Mouse (Mus musculus) layer of hippocampus, adult 18-20 months (tissue): Measurements from ENCODE around the gene Arhgef25. TPM values are rescaled to one million over a fixed set of nuclear protein-coding genes. Genes with fewer than 3 reads are reported as not detected.
A peak's percentile ranks its signal among the peaks of the same experiment; 100 is the strongest.

Experiments used
- DNase-seq, 2 experiments: peaks; one replicate each; pipeline ENCODE4 v3.0.0; 2022; ENCODE audit warnings: low spot score in 2 of 2
- long read RNA-seq: library from polyadenylated mRNA; stranded (forward); transcript quantifications from one replicate; pipeline ENCODE4 v2.0.0, GENCODE M21; 2021
- total RNA-seq, 2 experiments: library from RNA; stranded (reverse); gene quantifications; 2 replicates each; pipeline ENCODE4 v1.2.3; 2021

Arhgef25 gene
- total RNA-seq: 100 to 1,000 TPM; 338 to 373 TPM
- long read RNA-seq, transcript Arhgef25-205 (15 exons, 2,475 nt): major isoform, 33 of 67 reads
- long read RNA-seq, partial matches to known transcripts: 17 of 67 reads
- long read RNA-seq, other reads (novel, unspliced or antisense): 16 of 67 reads

GRCm38 (mm10) chr10:127189651-127190381, at the start of gene Arhgef25:
TSS of gene Arhgef25 (minus strand) at chr10:127190083.
- peak in 1 of 2 experiments; percentile 31 for DNase-seq

- DNase-seq: no peak
Observed at GRCm38 (mm10) chr10:127238241-127238824, 48.5 kb upstream of the Arhgef25 start.

- DNase-seq: no peak
Observed at GRCm38 (mm10) chr10:127236541-127236940, 46.7 kb upstream of the Arhgef25 start.

GRCm38 (mm10) chr10:127233141-127233540, 43.3 kb upstream of the Arhgef25 start:
- DNase-seq: no peak

DNA sequence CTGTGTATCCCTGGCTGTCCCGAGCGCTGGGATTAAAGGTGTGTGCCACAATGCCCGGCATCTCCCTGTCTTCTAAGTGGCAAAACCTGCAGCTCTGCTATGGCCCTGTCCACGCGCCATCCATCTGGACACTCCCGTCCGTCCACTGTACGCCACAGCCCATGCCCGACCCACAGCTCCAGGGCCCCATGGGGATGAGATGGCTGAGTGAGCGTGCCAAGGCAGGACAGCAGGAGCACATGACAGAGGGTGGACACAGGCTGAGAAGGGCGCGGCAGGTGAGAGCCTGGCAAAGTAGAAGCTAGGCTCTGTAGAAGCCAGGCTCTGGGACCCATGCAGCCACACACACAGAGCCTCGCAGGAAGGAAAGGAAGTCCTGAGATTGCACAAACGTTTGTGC, 41.9 kb upstream of the Arhgef25 start:
- no peak for DNase-seq

- DNase-seq: no peak
Observed at GRCm38 (mm10) chr10:127230693-127231092, 40.8 kb upstream of the Arhgef25 start.

DNA sequence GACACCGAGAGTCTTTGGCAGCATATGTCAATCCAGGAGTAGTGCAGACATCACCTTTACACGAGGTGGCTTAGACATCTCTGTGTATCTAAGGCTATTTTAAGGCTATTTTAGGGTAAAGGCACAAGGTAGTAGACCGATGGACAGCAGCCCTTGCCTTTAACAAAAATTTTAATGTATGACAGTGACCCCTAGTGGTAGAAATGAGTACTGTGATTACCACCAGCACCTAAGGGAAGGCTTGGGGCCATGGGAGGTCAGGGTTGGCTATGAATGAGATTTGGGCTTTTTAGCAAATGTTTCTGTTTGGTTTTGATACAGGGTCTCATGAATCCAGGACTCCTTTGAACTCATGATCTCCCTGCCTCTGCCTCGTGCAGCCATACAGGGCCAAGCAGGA, 39.0 kb upstream of the Arhgef25 start:
- DNase-seq: peak in 1 of 2 experiments; percentile 78

GRCm38 (mm10) chr10:127227163-127227562, 37.3 kb upstream of the Arhgef25 start:
- peak in 1 of 2 experiments; percentile 55 for DNase-seq

- DNase-seq: no peak
Observed at GRCm38 (mm10) chr10:127226318-127226895, 36.5 kb upstream of the Arhgef25 start.

DNA sequence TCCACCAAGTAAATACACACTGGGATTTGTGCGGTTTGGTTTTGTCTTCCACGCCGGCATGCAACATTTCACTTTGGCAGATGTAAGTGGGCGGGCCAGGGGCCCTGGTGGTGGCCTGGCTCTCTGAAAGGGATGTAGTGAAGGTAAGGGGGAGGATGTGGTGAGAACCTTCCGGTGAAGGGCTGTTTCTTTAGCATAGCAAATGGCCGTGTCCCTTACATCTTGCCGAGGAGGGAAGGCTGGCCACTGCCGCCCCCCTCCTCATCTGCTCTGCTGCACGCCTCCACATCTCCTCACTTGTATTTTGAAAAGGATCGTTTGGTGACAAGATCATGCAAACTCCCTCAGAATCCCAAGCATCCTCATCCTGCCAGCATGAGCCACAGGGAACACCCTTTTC, 35.8 kb upstream of the Arhgef25 start:
- peak in 1 of 2 experiments; percentile 51 for DNase-seq

DNA sequence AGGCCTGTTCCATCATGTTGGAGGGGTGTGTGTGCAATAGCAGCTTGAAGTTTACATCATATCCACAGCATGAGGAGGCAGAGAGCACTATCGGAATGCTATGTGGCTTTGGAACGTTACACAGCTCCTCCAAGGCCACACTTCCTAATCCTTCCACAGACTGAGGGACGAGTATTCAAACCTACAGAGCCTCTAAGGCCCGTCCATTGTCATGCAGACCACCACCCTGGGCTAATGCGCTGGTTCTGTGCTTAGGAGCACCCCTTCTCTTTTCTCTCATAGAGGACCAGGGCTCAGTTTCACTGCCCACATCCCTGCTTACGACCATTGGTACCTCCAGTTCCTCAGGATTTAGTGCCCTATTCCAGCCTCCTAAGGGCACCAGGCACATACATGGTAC, 35.3 kb upstream of the Arhgef25 start:
- DNase-seq: no peak

DNA sequence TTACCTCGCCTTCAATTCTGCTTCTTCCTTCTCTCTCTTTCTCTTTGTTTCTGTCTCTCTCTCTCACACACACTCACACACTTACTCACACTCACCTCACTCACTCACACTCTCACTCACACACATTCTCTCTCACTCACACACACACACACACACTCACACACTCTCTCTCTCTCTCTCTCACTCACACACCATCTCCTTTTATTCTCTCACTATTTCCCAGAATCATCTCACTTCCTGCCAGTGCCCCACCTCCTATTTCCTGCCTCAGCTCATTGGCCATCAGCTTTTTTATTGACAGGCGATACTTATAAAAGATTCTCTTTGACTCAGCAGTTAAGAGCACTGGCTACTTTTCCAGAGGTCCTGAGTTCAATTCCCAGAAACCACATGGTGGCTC, 28.5 kb upstream of the Arhgef25 start:
- no peak for DNase-seq

- DNase-seq: no peak
Observed at GRCm38 (mm10) chr10:127217177-127217576, 27.3 kb upstream of the Arhgef25 start.

DNA sequence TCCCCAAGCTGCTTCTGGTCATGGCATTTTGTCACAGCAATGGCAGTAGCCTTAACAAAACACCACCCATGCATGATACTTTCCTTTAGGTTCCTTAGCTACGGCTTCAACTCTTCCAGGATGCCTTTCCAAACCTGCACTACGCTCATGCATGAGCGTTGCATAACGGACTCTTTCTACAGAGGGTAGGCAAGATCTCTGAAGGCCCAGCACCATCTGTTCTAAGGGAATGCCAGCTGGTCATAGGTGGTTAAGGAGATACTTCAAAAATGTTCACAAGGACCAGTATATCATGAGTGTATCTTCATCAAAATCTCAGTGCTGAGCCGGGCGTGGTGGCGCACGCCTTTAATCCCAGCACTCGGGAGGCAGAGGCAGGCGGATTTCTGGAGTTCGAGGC, 26.6 kb upstream of the Arhgef25 start:
- DNase-seq: no peak

DNA sequence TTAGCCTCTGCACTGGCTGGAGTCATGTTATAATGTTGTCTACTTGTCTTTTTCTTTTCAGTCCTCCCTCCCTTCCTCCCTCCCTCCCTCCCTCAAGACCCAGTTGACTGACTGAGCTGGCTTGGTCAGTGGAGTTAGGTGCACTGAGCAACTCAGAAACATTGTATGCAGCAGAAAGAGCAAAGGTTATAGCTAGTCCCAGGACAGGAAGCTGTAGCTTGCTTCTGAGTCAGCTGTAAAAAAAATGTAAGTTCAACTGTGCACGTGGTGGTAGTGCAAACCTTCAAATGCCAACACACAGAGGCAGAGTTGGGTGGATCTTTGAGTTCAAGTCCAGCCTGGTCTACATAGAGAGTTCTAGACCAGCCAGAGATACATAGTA, 24.5 kb upstream of the Arhgef25 start:
- DNase-seq: no peak

DNA sequence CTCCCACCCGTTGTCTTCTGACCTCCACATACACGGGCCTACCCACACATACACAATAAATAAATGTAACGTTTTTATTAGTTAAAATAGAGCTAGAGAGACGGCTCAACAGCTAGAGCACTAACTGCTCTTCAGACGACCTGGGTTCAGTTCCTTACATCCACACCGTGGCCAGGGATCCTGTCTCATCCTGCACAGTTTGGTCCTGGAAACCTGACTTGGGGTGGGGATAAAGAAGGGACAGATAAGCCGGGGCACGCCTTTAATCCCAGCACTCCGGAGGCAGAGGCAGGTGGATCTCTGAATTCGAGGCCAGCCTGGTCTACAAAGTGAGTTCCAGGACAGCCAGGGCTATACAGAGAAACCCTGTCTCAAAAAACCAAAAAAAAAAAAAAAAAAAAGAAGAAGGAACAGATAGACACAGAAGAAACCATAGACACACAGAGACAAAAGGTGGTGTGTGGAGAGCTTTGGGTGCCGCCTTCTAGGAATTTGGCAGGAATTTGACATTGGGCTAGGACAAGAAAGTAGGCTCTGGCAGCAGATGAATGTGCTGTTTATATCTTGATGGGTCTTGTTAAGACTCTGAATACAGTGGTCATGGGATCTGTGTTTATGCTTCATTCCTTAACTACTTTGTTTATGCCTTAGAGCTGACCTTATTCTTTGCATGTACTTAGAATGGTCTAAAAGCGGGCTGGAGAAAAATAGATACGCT, 24.0 kb upstream of the Arhgef25 start:
- no peak for DNase-seq

DNA sequence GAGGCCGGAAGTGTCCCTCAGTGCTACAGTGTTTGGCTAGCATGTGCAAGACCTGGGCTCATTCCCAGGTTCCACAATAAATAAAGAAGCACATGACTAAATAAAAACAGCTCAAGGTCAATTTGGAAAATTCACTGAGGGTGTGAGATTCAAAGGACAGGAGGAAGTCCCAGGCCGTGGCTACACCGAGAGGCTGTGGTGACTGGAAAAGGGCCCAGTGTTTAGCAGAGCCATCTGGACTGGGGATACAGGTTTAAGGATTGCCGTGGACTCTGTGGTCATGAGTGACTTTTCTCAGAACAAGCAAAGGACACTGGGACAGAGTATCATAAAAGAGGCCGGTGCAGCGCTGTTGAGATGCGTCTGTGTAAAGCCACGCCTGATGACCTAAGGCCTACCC, 23.4 kb upstream of the Arhgef25 start:
- no peak for DNase-seq

DNA sequence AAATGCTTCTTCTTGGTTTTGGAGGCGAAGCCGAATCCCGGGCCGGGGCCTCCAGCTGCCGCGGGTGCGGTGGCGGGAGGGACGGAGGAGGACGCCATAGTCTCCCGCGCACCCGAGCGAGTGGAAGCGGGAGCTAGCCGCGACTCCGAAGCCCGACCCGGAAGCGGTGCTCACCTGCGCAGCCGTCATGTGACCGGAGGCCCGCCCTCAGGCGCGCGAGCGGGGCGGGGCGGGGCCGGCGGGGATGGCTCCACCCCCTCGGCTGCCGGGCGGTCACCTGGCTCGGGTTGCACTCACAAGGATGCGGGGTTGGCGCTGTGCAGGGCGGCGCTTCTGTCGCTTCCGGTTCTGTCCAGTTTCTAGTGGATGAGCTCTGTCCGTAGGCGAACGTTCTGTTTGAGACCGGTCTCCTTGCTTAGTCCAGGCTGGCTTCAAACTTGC, 21.6 kb upstream of the Arhgef25 start, which contains the start of gene Pip4k2c:
TSS of gene Pip4k2c (minus strand) at position 172 of the 441 bp plus-strand sequence.
- peak; percentile 90 to 91 for DNase-seq

DNA sequence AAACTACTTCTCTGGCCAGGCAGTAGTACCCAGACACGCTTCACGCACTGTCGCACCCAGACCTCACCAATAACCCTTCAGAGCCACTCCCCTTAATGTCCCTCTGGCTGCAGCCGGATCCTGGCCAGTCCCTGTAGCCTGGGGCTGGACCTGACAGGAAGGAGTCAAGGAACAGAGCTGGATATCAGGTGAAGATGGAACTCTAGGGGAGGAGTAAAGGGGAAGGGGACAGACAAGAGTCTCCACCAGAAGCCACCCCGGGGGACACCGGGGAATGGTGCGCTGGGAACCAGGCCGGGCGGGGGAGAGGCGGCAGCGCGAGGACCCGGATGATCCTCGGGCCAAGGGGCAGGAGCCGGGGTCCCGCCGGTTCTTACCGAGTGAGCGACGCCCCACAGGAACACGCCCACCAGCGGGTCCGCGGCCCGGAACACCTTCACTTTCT, 21.1 kb upstream of the Arhgef25 start:
- no peak for DNase-seq

GRCm38 (mm10) chr10:127209928-127210570, 20.2 kb upstream of the Arhgef25 start:
- DNase-seq: peak in 1 of 2 experiments; percentile 64

DNA sequence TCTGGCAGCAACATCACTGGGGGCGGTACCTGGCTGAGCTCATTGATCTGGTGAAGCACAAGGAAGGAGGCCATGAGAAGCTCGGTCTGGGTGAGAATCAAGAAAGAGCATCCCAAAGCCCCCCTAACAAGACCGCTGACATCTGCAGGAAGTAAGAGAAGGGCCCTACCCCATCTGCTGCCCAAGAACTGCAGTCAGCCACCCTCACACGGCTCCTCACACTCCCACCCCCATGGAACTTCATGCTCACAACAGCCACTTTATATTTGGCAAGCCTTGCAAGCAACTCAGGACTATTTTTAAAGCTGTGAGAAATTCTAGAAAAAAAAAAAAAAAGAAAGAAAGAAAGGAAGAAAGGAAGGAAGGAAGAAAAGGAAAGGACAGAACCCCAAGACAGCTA, 19.0 kb upstream of the Arhgef25 start:
- DNase-seq: no peak
